Mouse (Mus musculus) kidney, adult 2 months (tissue): ENCODE results near the gene Dusp15.

Source experiments
- CTCF ChIP-seq: fragments of 200-500 bp; conservative IDR thresholded peaks from 2 replicates; pipeline ENCODE4 v1.5.1; 2011; ENCODE audit warnings: low read depth, mild to moderate bottlenecking, control low read depth, low read length, moderate library complexity, mixed read lengths; ENCODE audit not compliant: insufficient read depth, insufficient read length
- POLR2A ChIP-seq: fragments of 200-500 bp; IDR thresholded peaks from one replicate; pipeline ENCODE4 v1.6.1; 2011; ENCODE audit warnings: low read depth, low read length, control low read depth

- TF ChIP-seq POLR2A (no peak), CTCF (no peak)
Observed at GRCm38 (mm10) chr2:152941106-152941505, 10.4 kb downstream of the Dusp15 start.
